Mouse (Mus musculus) brown adipose tissue, adult 24 weeks (tissue): ENCODE results near the gene C130074G19Rik. TPM values are rescaled to one million over a fixed set of nuclear protein-coding genes. Genes with fewer than 3 reads are reported as not detected.

Experiments used
- H3K27ac ChIP-seq: fragments of 200-500 bp; replicated peaks from 2 replicates; pipeline ENCODE4 v1.5.1; 2012; ENCODE audit warnings: low read depth, mild to moderate bottlenecking, low read length
- H3K4me1 ChIP-seq: fragments of 200-500 bp; 2 replicates; pipeline ENCODE4 v1.6.1; 2012; ENCODE audit warnings: low read length, mixed read lengths; ENCODE audit not compliant: control insufficient read depth, insufficient read depth, insufficient read length
- H3K4me3 ChIP-seq: fragments of 200-500 bp; 2 replicates; pipeline ENCODE4 v1.5.1; 2012; ENCODE audit warnings: low read depth, mild to moderate bottlenecking, low read length, moderate library complexity; ENCODE audit not compliant: insufficient read depth
- polyA plus RNA-seq: library from polyadenylated mRNA; stranded (reverse); fragments of >200 nt; gene quantifications from 2 replicates; pipeline ENCODE4 v1.2.4, GENCODE M21; 2012; ENCODE audit not compliant: missing spikeins, insufficient read depth, insufficient read length

Gene C130074G19Rik
- polyA plus RNA-seq, 1 experiment = 95.5 TPM

GRCm38 (mm10) chr1:184833499-184833898 is 49.5 kb downstream of the C130074G19Rik start:
- no peak overlapping the region for H3K4me3 ChIP-seq
- H3K4me1 ChIP-seq = peaks cover 9% of the 10 kb centered on the region

GRCm38 (mm10) chr1:184832211-184832610 is 50.8 kb downstream of the C130074G19Rik start:
- peaks cover 3% of the 10 kb centered on the region for H3K4me1 ChIP-seq
- no peak overlapping the region for H3K27ac ChIP-seq
- H3K4me3 ChIP-seq = no peak overlapping the region

More at GRCm38 (mm10) chr1:184833499-184833898, 49.5 kb downstream of the C130074G19Rik start:
- H3K27ac ChIP-seq = no peak overlapping the region

GRCm38 (mm10) chr1:184829897-184830296 is 53.1 kb downstream of the C130074G19Rik start:
- Histone ChIP-seq H3K4me1 (peaks cover 3% of the 10 kb centered on the region), H3K4me3 (no peak overlapping the region), H3K27ac (no peak overlapping the region)

DNA sequence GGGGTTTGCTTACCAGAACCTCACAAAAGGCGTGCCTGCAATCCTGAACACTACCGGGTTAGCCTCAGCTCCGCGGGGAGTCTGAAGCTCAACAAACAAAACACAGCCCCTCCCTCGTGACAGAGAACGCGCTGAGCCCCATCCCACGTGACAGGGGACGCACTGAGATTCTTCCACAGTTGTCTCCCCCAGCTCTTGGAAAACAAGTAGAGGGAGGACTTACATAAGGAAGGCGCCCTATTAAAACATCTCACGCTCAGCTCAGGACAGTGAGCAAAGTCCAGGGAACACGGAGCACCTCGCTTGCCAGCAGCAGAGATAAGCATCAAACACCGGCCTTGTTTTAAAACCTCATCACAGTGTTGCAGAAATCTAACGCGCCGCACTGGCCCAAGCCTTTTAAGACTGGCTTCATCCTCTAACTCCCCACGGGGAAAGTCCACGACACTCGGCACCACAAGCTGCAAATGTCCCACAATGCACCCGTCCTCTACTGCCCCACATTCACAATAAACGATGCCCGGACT is 55.8 kb downstream of the C130074G19Rik start:
- no peak overlapping the region for H3K27ac ChIP-seq
- H3K4me3 ChIP-seq = no peak overlapping the region

DNA sequence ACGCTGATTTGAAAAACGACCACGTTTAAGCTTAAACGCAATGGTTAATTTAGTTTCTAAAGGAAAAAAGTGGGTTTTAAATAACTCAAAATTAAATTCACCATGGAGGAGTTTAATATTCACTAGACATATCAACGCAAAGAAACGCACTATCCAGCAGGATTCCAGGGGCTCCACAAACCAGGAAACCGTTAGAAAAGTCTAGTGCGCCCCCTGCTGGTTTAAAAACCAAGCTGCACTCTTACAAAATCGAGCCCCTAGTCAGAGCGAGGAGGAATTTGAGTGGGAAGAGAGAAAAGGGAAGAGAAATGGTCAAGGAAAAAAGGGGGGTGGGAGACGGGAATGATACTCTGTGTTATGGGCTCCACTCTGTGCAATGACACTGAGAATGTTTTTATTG is 57.9 kb downstream of the C130074G19Rik start:
- Histone ChIP-seq H3K27ac (peak overlapping the region; percentile 67), H3K4me1 (peaks cover under 1% of the 10 kb centered on the region), H3K4me3 (no peak overlapping the region)

More for the DNA sequence above, 55.8 kb downstream of the C130074G19Rik start:
- peaks cover 3% of the 10 kb centered on the region for H3K4me1 ChIP-seq

DNA sequence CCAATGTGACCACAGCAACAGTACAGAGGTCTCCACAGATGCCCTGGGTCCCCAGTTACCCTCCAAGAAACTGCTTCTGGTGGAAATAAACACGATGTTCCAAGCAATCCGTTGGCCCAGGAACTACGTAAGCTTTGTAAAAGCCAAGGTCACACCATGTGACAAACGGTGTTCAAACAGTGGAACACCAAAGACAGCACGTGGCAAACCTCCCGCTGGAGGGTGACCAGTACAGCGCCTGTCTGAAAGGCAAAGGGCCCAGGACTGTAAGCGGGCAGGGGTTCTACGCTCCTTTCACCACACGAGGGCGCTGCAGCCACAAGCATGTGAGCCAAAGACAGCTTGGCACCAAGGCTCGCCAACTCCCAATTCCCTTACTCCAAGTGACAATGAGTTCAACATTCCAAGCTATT is 58.6 kb downstream of the C130074G19Rik start:
- Histone ChIP-seq H3K27ac (peak overlapping the region; percentile 60), H3K4me1 (no peaks in the 10 kb centered on the region; the same call in 1 of the 2 replicates), H3K4me3 (no peak overlapping the region)

GRCm38 (mm10) chr1:184822678-184823077 is 60.3 kb downstream of the C130074G19Rik start:
- Histone ChIP-seq H3K27ac (0 out of 2 replicates have a peak overlapping the region, but pooled peaks have one; percentile 10), H3K4me3 (no peak overlapping the region)

More at GRCm38 (mm10) chr1:184822678-184823077, 60.3 kb downstream of the C130074G19Rik start:
- no peaks in the 10 kb centered on the region; the same call in 1 of the 2 replicates for H3K4me1 ChIP-seq

Other genes with a start within 250 kb of the C130074G19Rik start
- gene Hlx, start 150.6 kb downstream of the C130074G19Rik start, polyA plus RNA-seq = 11.3 and 15.9 TPM in 2 replicates
- gene Marc1, start 71.9 kb downstream of the C130074G19Rik start, polyA plus RNA-seq = 13.6 and 14.3 TPM in 2 replicates
- 234 and 326 TPM in 2 replicates for gene Marc2, start 36.8 kb downstream of the C130074G19Rik start, polyA plus RNA-seq
- 2.3 and 4.1 TPM in 2 replicates for gene Mark1, start 116.4 kb upstream of the C130074G19Rik start, polyA plus RNA-seq